Mouse (Mus musculus) erythroblast, embryonic 14.5 days (primary cell): ENCODE data around the gene Mrgpra6.

Source experiments
- GATA1 ChIP-seq: IDR thresholded peaks from 2 replicates; pipeline ENCODE4 v1.6.1; 2012; ENCODE audit warnings: low read length, inconsistent platforms, mixed read lengths
- TAL1 ChIP-seq: IDR thresholded peaks from 3 replicates; pipeline ENCODE4 v1.6.1; 2012; ENCODE audit warnings: low read length, inconsistent platforms, mixed read lengths

DNA sequence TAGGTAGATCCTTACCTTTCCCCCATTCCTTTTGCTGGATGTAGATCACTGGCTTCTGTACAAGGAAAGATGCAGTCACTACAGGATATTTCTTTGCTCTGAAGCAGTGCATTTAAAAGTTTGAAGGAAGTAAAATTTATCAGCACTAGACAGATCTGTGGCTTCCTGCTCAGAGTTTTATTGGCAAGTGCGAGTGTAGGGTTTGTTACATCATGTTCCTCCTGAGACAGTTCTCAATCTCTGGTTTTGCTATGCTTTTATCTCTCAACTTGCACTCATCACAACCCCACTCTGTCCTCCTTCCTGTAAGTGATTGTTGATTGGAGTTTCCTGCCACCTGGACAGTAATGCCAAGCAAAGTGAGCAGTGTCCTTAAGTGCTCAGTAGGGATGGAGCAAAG is 48.0 kb upstream of the Mrgpra6 start, which contains the start of gene Mrgpra9:
- TF ChIP-seq TAL1, result no peak
- TF ChIP-seq GATA1, result no peak
